Mouse (Mus musculus) left cerebral cortex, adult 2 months (tissue): ENCODE measurements around the gene Ifna4. TPM values are rescaled to one million over a fixed set of nuclear protein-coding genes. Genes with fewer than 3 reads are reported as not detected.

Source experiments
- DNase-seq, 2 experiments: peaks; one replicate each; pipeline ENCODE4 v3.0.0; 2021 to 2022; ENCODE audit warnings: low spot score in 2 of 2, mixed read lengths in 1 of 2; ENCODE audit errors: extremely low spot score in 1 of 2
- H3K27ac ChIP-seq: fragments of 200-600 bp; 2 replicates; pipeline ENCODE4 v1.8.1; 2022
- H3K4me3 ChIP-seq: fragments of 200-600 bp; 2 replicates; pipeline ENCODE4 v1.8.1; 2022
- CTCF ChIP-seq: fragments of 200-600 bp; IDR thresholded peaks from 2 replicates; pipeline ENCODE4 v1.8.1; 2022; ENCODE audit warnings: antibody characterized with exemption, mild to moderate bottlenecking, moderate library complexity
- intact Hi-C: fragments of 180-260 bp; cut with DNase I; formaldehyde crosslinking; loops from one replicate; pipeline ENCODE4 v1.15.1; 2025
- total RNA-seq, 2 experiments: library from RNA; stranded (reverse); gene quantifications; 2 replicates each; pipeline ENCODE4 v1.2.3; 2021

Ifna4 gene
- total RNA-seq, 2 experiments from 2014 or later: not detected

DNA sequence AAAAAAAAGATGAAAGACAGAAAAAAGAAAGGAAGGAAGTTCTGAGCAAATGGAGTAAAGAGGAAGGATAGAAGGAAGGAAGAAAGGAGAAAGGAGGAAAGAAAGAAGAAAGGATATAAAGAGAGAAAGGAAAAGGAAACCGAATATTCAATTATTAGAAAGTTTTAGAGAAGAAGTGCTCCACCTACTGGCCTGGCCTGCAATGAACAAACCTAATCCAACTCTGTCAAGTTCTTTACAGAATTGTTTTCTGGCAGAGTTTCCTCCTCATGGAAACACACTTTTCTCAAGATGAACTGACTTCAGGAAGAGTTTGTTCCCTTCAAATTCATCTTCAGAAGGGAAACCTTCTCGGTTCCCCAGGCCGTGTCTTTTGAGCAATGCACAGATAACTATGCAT, 2.8 kb upstream of the Ifna4 start:
- DNase-seq: no peak
- TF ChIP-seq CTCF: peak; percentile 77
- no peak overlapping the region for H3K4me3 ChIP-seq
- intact Hi-C loops: no loop called here
- no peak overlapping the region for H3K27ac ChIP-seq

DNA sequence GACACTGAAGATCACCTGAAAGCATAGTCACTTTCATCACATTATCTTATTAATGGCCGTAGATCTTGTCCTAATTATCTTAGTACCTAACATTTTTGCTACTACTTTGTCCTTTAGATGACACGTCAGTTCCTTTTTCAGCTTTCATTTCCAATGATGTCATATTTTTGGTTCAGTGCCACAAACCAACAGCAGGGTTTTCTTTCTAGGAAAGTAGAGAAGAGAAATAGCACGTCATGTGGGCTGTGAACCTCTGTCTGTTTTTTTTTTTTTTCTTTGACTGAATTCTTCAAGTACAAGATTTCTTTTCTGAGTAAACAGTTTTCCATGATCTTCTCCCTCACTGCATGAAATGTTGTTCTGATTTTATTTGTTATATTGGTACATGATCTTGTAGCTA, 1.6 kb upstream of the Ifna4 start:
- Histone ChIP-seq H3K27ac (no peak overlapping the region), H3K4me3 (no peak overlapping the region)
- DNase-seq: no peak
- no peak for TF ChIP-seq CTCF
- intact Hi-C loops: no loop called here

GRCm38 (mm10) chr4:88845334-88845733, 3.7 kb downstream of the Ifna4 start:
- TF ChIP-seq CTCF: peak; percentile 51
- no peak overlapping the region for H3K27ac ChIP-seq
- intact Hi-C loops: no loop called here
- H3K4me3 ChIP-seq: no peak overlapping the region
- no peak for DNase-seq

DNA sequence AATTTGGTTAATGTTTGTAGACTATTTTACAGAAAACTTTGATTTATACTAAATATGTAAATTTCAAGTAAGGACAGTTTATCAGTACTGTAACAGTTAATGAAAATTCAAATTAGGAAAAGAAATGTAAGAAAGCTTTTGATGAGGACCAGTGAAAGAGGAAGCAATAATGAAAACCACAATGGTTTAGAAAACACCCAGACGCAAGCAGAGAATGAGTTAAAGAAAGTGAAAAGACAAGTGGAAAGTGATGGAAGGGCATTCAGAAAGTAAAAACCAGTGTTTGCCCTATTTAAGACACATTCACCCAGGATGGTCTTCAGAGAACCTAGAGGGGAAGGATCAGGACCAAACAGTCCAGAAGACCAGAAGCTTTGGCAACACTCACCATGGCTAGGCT, 8.0 kb downstream of the Ifna4 start, which contains the start of gene Ifna1:
TSS of gene Ifna1 (plus strand) at position 390 of the 400 bp plus-strand sequence.
- Histone ChIP-seq H3K27ac (no peak within 1 kb of the TSS), H3K4me3 (no peak within 1 kb of the TSS)
- intact Hi-C loops: no loop called here
- TF ChIP-seq CTCF: no peak
- no peak for DNase-seq

GRCm38 (mm10) chr4:88851026-88851763, 9.5 kb downstream of the Ifna4 start:
- no peak for DNase-seq
- Histone ChIP-seq H3K4me3 (no peak overlapping the region), H3K27ac (no peak overlapping the region)
- TF ChIP-seq CTCF: no peak
- intact Hi-C loops: no loop called here

- TF ChIP-seq CTCF: no peak
- no peak overlapping the region for H3K4me3 ChIP-seq
- H3K27ac ChIP-seq: no peak overlapping the region
- no peak for DNase-seq
- intact Hi-C loops: no loop called here
These were observed 17.6 kb downstream of the Ifna4 start for GRCm38 (mm10) chr4:88859214-88859613.

GRCm38 (mm10) chr4:88863309-88863708, 21.6 kb downstream of the Ifna4 start:
- intact Hi-C loops: no loop called here
- TF ChIP-seq CTCF: no peak
- DNase-seq: no peak
- Histone ChIP-seq H3K27ac (no peak overlapping the region), H3K4me3 (no peak overlapping the region)

DNA sequence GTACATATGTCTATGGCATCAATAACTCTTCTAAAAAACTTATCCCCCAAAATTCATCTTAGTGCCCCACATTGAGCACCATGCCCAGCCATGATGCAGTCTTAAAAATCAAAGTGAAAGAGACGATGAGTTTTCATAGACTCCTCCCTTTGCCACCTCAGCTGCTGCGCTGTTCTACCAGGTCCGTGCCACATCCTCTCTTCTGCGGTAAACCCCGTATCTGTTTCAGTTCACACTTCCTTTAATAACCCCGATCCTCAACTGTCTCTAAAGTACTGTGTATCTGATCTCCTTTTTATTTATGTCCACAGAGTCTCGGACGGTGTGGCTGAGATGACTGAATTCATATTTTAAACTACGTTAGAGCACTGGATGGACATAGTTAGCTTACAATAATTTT, 22.9 kb downstream of the Ifna4 start:
- DNase-seq: no peak
- Histone ChIP-seq H3K4me3 (no peak overlapping the region), H3K27ac (no peak overlapping the region)
- TF ChIP-seq CTCF: no peak
- intact Hi-C loops: no loop called here

GRCm38 (mm10) chr4:88865011-88865569, 23.4 kb downstream of the Ifna4 start:
- no peak for DNase-seq
- Histone ChIP-seq H3K4me3 (no peak overlapping the region), H3K27ac (no peak overlapping the region)
- no peak for TF ChIP-seq CTCF
- intact Hi-C loops: loop anchor here (5.0 kb wide), 1 partner anchor 662 kb away; no protein-coding TSS in a partner anchor

DNA sequence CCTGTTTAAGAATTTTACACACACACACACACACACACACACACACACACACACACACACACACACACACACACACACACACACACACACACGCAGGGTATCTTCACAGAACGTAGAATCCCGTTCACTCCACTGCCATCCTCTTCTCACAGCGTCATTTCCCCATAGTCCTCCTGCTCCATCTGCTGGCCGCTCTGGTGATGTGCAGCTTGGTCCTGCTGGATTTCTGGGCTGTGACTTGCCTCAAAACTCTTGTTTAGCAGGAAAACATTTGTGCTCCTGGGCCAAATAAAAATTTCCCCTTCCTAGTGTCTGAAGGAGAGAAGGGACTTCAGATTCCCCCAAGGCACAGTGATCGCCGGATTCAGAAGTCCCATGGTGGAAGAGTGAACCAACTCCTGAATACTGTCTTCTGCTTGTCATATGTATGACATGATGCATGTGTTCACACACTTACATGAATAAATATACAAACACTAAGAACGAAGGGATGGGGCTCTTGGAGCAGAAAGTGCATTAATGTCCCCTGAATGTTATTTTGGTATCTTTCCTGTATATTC, 25.8 kb downstream of the Ifna4 start:
- DNase-seq: peak; percentile 68 to 84
- Histone ChIP-seq H3K4me3 (peak overlapping the region; percentile 50), H3K27ac (no peak overlapping the region)
- intact Hi-C loops: loop anchor here (5.0 kb wide), 1 partner anchor 660 kb away; no protein-coding TSS in a partner anchor
- TF ChIP-seq CTCF: peak; percentile 76

- intact Hi-C loops: loop anchor here (5.0 kb wide), 1 partner anchor 659 kb away; no protein-coding TSS in a partner anchor
- TF ChIP-seq CTCF: no peak
These were observed 26.6 kb downstream of the Ifna4 start for GRCm38 (mm10) chr4:88867926-88868911.

DNA sequence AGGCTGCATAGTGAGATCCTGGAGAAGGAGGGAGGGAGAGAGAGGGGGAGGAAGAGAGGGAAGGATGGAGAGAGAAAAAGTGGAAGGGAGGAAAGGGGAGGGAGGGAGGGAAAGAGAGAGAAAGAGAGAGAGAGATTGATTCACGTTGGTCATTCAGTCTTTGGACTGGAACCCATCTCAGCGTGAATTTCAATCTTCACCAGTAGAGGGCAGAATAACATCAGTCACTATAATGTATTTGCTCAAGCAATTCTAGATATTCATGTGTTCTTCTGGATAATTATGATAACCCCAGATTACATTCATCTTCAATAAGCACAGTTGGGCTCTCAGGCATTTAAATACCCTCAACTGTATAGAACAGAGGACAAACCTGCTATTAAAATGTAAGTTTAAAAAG, 31.0 kb downstream of the Ifna4 start:
- intact Hi-C loops: loop anchor here (1.0 kb wide), 1 partner anchor 257 kb away; no protein-coding TSS in a partner anchor
- peak; percentile 77 for TF ChIP-seq CTCF
- H3K27ac ChIP-seq: no peak overlapping the region
- peak in 1 of 2 experiments; percentile 15 for DNase-seq
- H3K4me3 ChIP-seq: no peak overlapping the region

More at GRCm38 (mm10) chr4:88867926-88868911, 26.6 kb downstream of the Ifna4 start:
- DNase-seq: peak in 1 of 2 experiments; percentile 28
- H3K4me3 ChIP-seq: peak overlapping the region; percentile 50
- H3K27ac ChIP-seq: no peak overlapping the region
